Mouse (Mus musculus) megakaryocyte, embryonic 14.5 days (primary cell): Measurements from ENCODE around the gene Fbxl14. TPM values are rescaled to one million over a fixed set of nuclear protein-coding genes. Genes with fewer than 3 reads are reported as not detected.

Source experiments
- H3K27me3 ChIP-seq: replicated peaks from 2 replicates; pipeline ENCODE3; 2012; ENCODE audit warnings: inconsistent platforms
- H3K36me3 ChIP-seq: replicated peaks from 2 replicates; pipeline ENCODE3; 2012; ENCODE audit warnings: low read length, inconsistent platforms, mixed read lengths
- H3K4me1 ChIP-seq: 2 replicates; pipeline ENCODE4 v1.6.1; 2012; ENCODE audit warnings: inconsistent platforms
- H3K4me3 ChIP-seq: replicated peaks from 2 replicates; pipeline ENCODE3; 2012; ENCODE audit warnings: moderate library complexity, mild to moderate bottlenecking, inconsistent platforms
- H3K9me3 ChIP-seq: 2 replicates; pipeline ENCODE4 v1.6.1; 2012; ENCODE audit warnings: inconsistent platforms
- FLI1 ChIP-seq: IDR thresholded peaks from 2 replicates; pipeline ENCODE4 v1.6.1; 2012; ENCODE audit warnings: low read length, inconsistent platforms, mixed read lengths
- GATA1 ChIP-seq: IDR thresholded peaks from 3 replicates; pipeline ENCODE4 v1.6.1; 2012; ENCODE audit warnings: mixed read lengths, low read length, inconsistent platforms, borderline replicate concordance
- polyA plus RNA-seq: library from polyadenylated mRNA; stranded (reverse); fragments of >175 nt; gene quantifications from 2 replicates; pipeline ENCODE4 v1.2.3, GENCODE M21; 2012; ENCODE audit warnings: low replicate concordance; ENCODE audit not compliant: insufficient read depth

The Fbxl14 gene
- polyA plus RNA-seq, 1 experiment, result 21.7 TPM

- H3K36me3 ChIP-seq, result no peaks in the 10 kb centered on the region
- H3K4me1 ChIP-seq, result peaks cover 21% of the 10 kb centered on the region
- peaks cover 6% of the 10 kb centered on the region for H3K9me3 ChIP-seq
- no peak overlapping the region for H3K4me3 ChIP-seq
- peaks cover 55% of the 10 kb centered on the region for H3K27me3 ChIP-seq
- no peak for TF ChIP-seq FLI1
- TF ChIP-seq GATA1, result no peak
These were observed 11.7 kb upstream of the Fbxl14 start for GRCm38 (mm10) chr6:119467785-119468059.

DNA sequence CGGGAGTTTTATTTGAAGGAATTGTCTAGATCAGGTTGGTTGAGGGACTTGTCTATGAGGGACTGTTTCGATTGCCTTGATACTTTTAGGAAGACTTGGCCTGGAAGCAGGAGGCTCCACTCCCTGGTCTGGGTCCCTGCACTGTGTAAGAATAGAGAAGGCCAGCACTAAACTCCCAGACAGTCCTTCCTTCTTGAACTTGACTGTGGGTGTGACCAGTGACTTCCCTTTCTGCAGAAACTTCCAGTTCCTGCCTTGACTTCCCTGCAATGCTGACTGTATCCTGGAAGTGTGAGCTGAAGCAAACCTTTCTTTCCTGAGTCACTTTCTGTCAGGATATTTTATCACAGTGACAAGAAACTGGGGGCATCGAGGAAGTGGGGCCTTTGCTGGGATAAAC lies 8.7 kb upstream of the Fbxl14 start:
- Histone ChIP-seq H3K27me3 (peaks cover 39% of the 10 kb centered on the region), H3K4me1 (peaks cover 38% of the 10 kb centered on the region), H3K36me3 (no peaks in the 10 kb centered on the region), H3K4me3 (no peak overlapping the region), H3K9me3 (no peaks in the 10 kb centered on the region)
- TF ChIP-seq FLI1 (no peak), GATA1 (no peak)

GRCm38 (mm10) chr6:119472135-119472534 lies 7.3 kb upstream of the Fbxl14 start:
- H3K9me3 ChIP-seq, result no peaks in the 10 kb centered on the region
- H3K4me3 ChIP-seq, result peak overlapping the region; percentile 34
- H3K4me1 ChIP-seq, result peaks cover 42% of the 10 kb centered on the region
- no peak for TF ChIP-seq FLI1
- H3K36me3 ChIP-seq, result no peaks in the 10 kb centered on the region
- H3K27me3 ChIP-seq, result peaks cover 28% of the 10 kb centered on the region

DNA sequence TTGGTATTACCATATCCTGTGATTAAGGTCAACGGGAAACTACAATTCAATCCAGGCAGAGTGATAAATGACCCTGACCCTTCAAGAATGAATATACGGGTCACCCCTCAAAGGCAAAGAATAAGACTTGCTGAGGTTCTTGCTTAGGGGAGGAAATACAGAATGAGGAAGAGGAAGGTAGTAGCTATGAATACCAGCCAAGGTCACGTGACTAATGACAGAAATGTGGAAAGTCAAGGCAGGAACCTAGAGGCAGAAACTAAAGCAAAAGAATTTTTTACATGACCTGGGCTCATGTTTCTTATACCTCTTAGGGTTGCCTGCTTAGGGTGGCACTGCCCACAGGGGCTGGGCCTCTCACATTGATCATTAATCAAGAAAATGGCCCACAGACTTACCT lies 6.8 kb upstream of the Fbxl14 start:
- no peaks in the 10 kb centered on the region for H3K36me3 ChIP-seq
- no peaks in the 10 kb centered on the region for H3K9me3 ChIP-seq
- H3K4me1 ChIP-seq, result peaks cover 48% of the 10 kb centered on the region
- peaks cover 23% of the 10 kb centered on the region for H3K27me3 ChIP-seq
- TF ChIP-seq FLI1 (no peak), GATA1 (no peak)
- no peak overlapping the region for H3K4me3 ChIP-seq

- peak overlapping the region; percentile 28 for H3K4me3 ChIP-seq
- TF ChIP-seq FLI1, result no peak
- TF ChIP-seq GATA1, result no peak
- H3K4me1 ChIP-seq, result peaks cover 56% of the 10 kb centered on the region
- peaks cover 17% of the 10 kb centered on the region for H3K27me3 ChIP-seq
- H3K9me3 ChIP-seq, result no peaks in the 10 kb centered on the region
- H3K36me3 ChIP-seq, result no peaks in the 10 kb centered on the region
These were observed 6.0 kb upstream of the Fbxl14 start for GRCm38 (mm10) chr6:119473446-119473845.

DNA sequence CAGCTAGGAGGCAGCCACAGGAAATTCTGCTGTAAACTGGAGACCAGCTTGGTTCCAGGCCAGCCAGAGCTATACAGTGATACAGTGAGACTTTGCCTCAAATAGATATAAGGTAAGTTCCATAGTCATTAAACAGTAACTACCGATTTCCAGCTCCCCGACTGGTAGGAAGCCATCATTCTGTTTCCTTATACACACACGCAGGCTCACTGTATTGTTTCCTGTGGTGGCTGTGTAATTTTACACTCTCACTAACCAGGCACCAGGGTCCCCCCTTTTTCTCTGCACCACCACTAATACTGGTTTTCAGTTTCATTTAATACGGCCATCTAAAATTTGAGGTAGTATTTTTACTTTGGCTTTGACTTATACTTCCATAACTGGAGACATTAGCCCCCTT lies 5.5 kb upstream of the Fbxl14 start:
- Histone ChIP-seq H3K4me1 (peaks cover 61% of the 10 kb centered on the region), H3K4me3 (no peak overlapping the region), H3K9me3 (no peaks in the 10 kb centered on the region), H3K27me3 (peaks cover 13% of the 10 kb centered on the region), H3K36me3 (no peaks in the 10 kb centered on the region)
- TF ChIP-seq GATA1 (no peak), FLI1 (no peak)

- H3K4me3 ChIP-seq, result no peak overlapping the region
- H3K4me1 ChIP-seq, result peaks cover 70% of the 10 kb centered on the region
- no peaks in the 10 kb centered on the region for H3K9me3 ChIP-seq
- no peaks in the 10 kb centered on the region for H3K36me3 ChIP-seq
- peaks cover 6% of the 10 kb centered on the region for H3K27me3 ChIP-seq
- TF ChIP-seq FLI1, result no peak
These were observed 3.5 kb upstream of the Fbxl14 start for GRCm38 (mm10) chr6:119475988-119476387.

- Histone ChIP-seq H3K36me3 (peaks cover under 1% of the 10 kb centered on the region), H3K9me3 (no peaks in the 10 kb centered on the region), H3K27me3 (no peaks in the 10 kb centered on the region), H3K4me1 (peaks cover 63% of the 10 kb centered on the region), H3K4me3 (peak overlapping the region; percentile 59)
- TF ChIP-seq FLI1 (no peak), GATA1 (no peak)
These were observed 1.7 kb upstream of the Fbxl14 start for GRCm38 (mm10) chr6:119477686-119478310.

DNA sequence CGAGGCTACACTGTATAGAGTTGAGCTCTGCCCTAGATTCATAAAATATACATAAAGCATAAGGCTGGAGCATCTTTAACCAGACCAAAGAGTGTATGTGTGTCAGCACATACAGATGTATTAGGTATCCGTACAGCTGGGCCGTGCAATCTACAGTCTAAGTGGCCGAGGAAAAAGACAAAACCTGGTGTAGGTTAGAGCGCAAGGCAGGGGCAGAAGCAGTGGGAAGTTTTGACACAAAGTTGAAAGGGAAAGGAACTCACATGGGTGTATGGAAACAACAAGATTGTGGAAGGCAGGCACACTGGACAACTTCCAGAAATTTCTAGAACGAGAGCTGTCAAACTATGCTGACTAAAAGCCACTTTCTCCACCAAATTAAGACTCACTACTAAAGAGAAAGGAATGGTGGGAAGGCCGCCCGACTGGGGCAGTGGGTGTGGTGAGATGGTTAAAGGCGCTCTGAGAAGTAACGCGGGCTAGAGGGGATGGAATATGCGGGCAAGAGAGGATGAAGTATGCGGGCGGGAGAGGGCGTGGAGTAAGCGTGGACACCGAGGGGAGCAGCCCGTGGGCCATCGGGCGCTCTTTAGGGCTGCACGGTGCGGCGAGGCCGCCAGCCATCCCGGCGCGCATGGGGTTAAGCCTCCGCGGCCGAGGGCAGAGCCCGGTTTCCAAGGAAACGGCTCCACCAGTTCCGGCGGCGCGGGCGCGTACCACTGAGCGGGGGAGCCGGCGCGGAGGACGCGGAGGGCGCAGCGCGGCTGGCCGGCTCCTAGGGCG lies 717 bp upstream of the Fbxl14 start:
- Histone ChIP-seq H3K36me3 (peaks cover 10% of the 10 kb centered on the region), H3K4me3 (peak overlapping the region; percentile 95), H3K9me3 (no peaks in the 10 kb centered on the region), H3K4me1 (peaks cover 65% of the 10 kb centered on the region), H3K27me3 (no peaks in the 10 kb centered on the region)
- no peak for TF ChIP-seq GATA1
- no peak for TF ChIP-seq FLI1

GRCm38 (mm10) chr6:119479876-119480705 lies 623 bp downstream of the Fbxl14 start:
- Histone ChIP-seq H3K9me3 (no peaks in the 10 kb centered on the region), H3K4me1 (peaks cover 71% of the 10 kb centered on the region), H3K36me3 (peaks cover 20% of the 10 kb centered on the region), H3K27me3 (no peaks in the 10 kb centered on the region), H3K4me3 (peak overlapping the region; percentile 95)
- TF ChIP-seq GATA1, result no peak
- no peak for TF ChIP-seq FLI1
